Mouse (Mus musculus): Measurements from ENCODE around the gene Mdk. TPM values are rescaled to one million over a fixed set of nuclear protein-coding genes. Genes with fewer than 3 reads are reported as not detected.

Mdk gene
- polyA plus RNA-seq, 2 experiments = 1,171 to 1,381 TPM

DNA sequence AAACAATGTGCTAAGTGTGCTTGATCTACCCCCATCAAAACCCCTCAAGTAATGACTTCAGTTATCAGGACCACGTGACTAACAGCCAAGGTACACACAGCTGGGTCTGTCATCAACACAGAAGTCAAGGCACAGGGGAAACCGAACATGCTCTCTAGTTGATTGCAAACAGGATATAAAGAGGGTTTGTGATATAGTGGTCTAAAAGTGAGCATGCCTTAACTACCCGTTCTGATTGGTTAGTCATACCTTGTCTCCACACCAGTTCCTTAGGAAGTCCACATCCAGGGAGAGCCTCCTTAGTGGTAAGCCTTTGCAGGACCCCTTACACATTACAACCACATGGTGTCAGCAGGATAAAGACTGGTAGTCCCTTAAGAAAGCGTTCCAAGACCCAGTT lies 12.0 kb downstream of the Mdk start:
- DNase-seq (ENCODE audit: low spot score) (no peak), ATAC-seq (ENCODE audit: low FRiP score, low read depth) (no peak)
- no peak overlapping the region for H3K4me2 ChIP-seq (replicated peaks; ENCODE audit: low read depth, low read length, severe bottlenecking)
- peaks cover 38% of the 10 kb centered on the region for H3K36me3 ChIP-seq (ENCODE audit: control insufficient read depth, insufficient read depth, low read length)
- H3K9me3 ChIP-seq (ENCODE audit: control insufficient read depth, low read length) = no peaks in the 10 kb centered on the region
- TF ChIP-seq POLR2A (IDR thresholded peaks at IDR 0.05; ENCODE audit: borderline replicate concordance, extremely low read depth, insufficient read depth, insufficient read length) = no peak
- peaks cover 37% of the 10 kb centered on the region for H3K27me3 ChIP-seq (ENCODE audit: control insufficient read depth, insufficient read depth, low read length)
- no peak overlapping the region for H3K27ac ChIP-seq (replicated peaks; ENCODE audit: low read depth, low read length)
- WGBS = 75% methylated on average over 4 of the region's 4 CpGs
- H3K9ac ChIP-seq (ENCODE audit: low read depth, low read length, severe bottlenecking) = no peak overlapping the region
- no peak overlapping the region for H3K4me3 ChIP-seq (replicated peaks; ENCODE audit: low read length)
- H3K4me1 ChIP-seq (ENCODE audit: control insufficient read depth, insufficient read depth, low read length) = peaks cover 18% of the 10 kb centered on the region

DNA sequence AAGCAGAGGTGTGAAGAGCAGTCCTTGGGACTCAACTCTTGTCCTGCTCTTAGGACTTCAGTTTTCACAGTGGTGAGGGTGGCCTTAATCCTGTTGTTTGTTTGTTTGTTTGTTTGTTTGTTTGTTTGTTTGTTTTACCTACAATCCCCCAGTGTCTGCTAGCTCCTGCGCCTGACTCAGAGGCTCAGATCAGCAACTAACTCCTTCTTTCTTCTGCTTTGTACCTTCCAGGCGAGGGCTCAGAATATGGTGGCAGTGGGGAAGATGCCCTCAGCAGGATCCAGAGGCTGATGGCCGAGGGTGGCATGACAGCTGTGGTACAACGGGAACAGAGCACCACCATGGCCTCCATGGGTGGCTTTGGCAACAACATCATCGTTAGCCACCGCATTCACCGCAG lies 15.0 kb downstream of the Mdk start:
- H3K27ac ChIP-seq (replicated peaks; ENCODE audit: low read depth, low read length) = no peak overlapping the region
- no peak overlapping the region for H3K9ac ChIP-seq (ENCODE audit: low read depth, low read length, severe bottlenecking)
- TF ChIP-seq POLR2A (IDR thresholded peaks at IDR 0.05; ENCODE audit: borderline replicate concordance, extremely low read depth, insufficient read depth, insufficient read length) = no peak
- ATAC-seq (ENCODE audit: low FRiP score, low read depth) (no peak), DNase-seq (ENCODE audit: low spot score) (no peak)
- no peak overlapping the region for H3K4me3 ChIP-seq (replicated peaks; ENCODE audit: low read length)
- no peak overlapping the region for H3K4me2 ChIP-seq (replicated peaks; ENCODE audit: low read depth, low read length, severe bottlenecking)
- peaks cover 68% of the 10 kb centered on the region for H3K36me3 ChIP-seq (ENCODE audit: control insufficient read depth, insufficient read depth, low read length)
- 82% methylated on average over 6 of the region's 7 CpGs for WGBS
- no peaks in the 10 kb centered on the region for H3K9me3 ChIP-seq (ENCODE audit: control insufficient read depth, low read length)
- H3K4me1 ChIP-seq (ENCODE audit: control insufficient read depth, insufficient read depth, low read length) = peaks cover 11% of the 10 kb centered on the region; the same call in 1 of the 2 replicates
- peaks cover 18% of the 10 kb centered on the region for H3K27me3 ChIP-seq (ENCODE audit: control insufficient read depth, insufficient read depth, low read length)

GRCm38 (mm10) chr2:91916346-91916977 lies 15.6 kb downstream of the Mdk start:
- Histone ChIP-seq H3K9me3 (ENCODE audit: control insufficient read depth, low read length) (no peaks in the 10 kb centered on the region), H3K27me3 (ENCODE audit: control insufficient read depth, insufficient read depth, low read length) (peaks cover 12% of the 10 kb centered on the region), H3K9ac (ENCODE audit: low read depth, low read length, severe bottlenecking) (no peak overlapping the region), H3K27ac (replicated peaks; ENCODE audit: low read depth, low read length) (no peak overlapping the region), H3K4me1 (ENCODE audit: control insufficient read depth, insufficient read depth, low read length) (peaks cover 6% of the 10 kb centered on the region; the same call in 1 of the 2 replicates), H3K4me3 (replicated peaks; ENCODE audit: low read length) (no peak overlapping the region), H3K36me3 (ENCODE audit: control insufficient read depth, insufficient read depth, low read length) (peaks cover 74% of the 10 kb centered on the region), H3K4me2 (replicated peaks; ENCODE audit: low read depth, low read length, severe bottlenecking) (no peak overlapping the region)
- no peak for DNase-seq (ENCODE audit: low spot score)
- ATAC-seq (ENCODE audit: low FRiP score, low read depth) = no peak
- WGBS = 93% methylated on average over 7 of the region's 7 CpGs
- no peak for TF ChIP-seq POLR2A (IDR thresholded peaks at IDR 0.05; ENCODE audit: borderline replicate concordance, extremely low read depth, insufficient read depth, insufficient read length)

DNA sequence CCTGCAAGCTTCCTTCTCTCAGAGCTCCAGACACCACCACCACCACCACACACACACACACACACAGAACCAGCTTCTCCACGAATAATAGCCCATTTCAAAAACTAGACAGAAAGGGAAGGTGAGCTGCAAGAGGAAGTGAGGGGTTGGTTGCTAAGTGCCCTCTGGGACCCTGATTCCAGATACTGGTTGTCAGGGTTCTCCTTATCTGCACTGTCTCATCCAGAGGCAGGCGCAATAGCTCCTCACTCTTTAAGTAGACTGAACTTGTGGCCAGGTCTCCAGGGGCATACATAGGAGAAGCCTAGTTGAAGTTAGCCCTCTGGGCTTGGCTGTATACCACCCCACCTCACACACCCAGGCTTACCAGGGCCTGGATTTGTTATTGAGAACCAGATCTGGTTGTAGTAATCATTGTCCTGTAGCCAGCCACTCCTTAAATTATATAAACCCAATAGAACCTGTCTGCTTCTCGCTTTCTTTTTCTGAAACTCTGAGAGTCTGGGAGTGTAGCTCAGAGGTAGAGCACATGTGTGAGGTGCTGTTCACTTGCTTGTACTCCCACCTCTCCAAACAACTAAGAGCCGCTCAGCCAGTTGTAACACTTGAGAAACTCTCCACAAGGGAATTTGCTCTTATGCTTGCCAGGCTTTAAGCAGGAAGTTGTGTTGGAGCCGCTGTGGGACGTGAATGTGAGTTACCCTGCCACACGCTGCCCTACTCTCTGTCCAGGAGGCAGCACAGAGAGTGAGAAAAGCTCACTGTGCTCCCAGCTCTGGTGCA lies 18.6 kb downstream of the Mdk start:
- TF ChIP-seq POLR2A (IDR thresholded peaks at IDR 0.05; ENCODE audit: borderline replicate concordance, extremely low read depth, insufficient read depth, insufficient read length) = no peak
- 91% methylated on average over 7 of the region's 7 CpGs for WGBS
- Histone ChIP-seq H3K27me3 (ENCODE audit: control insufficient read depth, insufficient read depth, low read length) (no peaks in the 10 kb centered on the region), H3K27ac (replicated peaks; ENCODE audit: low read depth, low read length) (no peak overlapping the region), H3K9ac (ENCODE audit: low read depth, low read length, severe bottlenecking) (no peak overlapping the region), H3K9me3 (ENCODE audit: control insufficient read depth, low read length) (no peaks in the 10 kb centered on the region), H3K4me2 (replicated peaks; ENCODE audit: low read depth, low read length, severe bottlenecking) (no peak overlapping the region), H3K4me3 (replicated peaks; ENCODE audit: low read length) (no peak overlapping the region), H3K36me3 (ENCODE audit: control insufficient read depth, insufficient read depth, low read length) (peaks cover 92% of the 10 kb centered on the region), H3K4me1 (ENCODE audit: control insufficient read depth, insufficient read depth, low read length) (no peaks in the 10 kb centered on the region)
- DNase-seq (ENCODE audit: low spot score) (no peak), ATAC-seq (ENCODE audit: low FRiP score, low read depth) (no peak)

GRCm38 (mm10) chr2:91912616-91913015 lies 19.5 kb downstream of the Mdk start:
- 66% methylated on average over 3 of the region's 3 CpGs for WGBS

More at GRCm38 (mm10) chr2:91912616-91913015, 19.5 kb downstream of the Mdk start:
- Histone ChIP-seq H3K4me3 (replicated peaks; ENCODE audit: low read length) (no peak overlapping the region), H3K27ac (replicated peaks; ENCODE audit: low read depth, low read length) (no peak overlapping the region), H3K4me2 (replicated peaks; ENCODE audit: low read depth, low read length, severe bottlenecking) (no peak overlapping the region), H3K36me3 (ENCODE audit: control insufficient read depth, insufficient read depth, low read length) (peaks cover 82% of the 10 kb centered on the region), H3K9me3 (ENCODE audit: control insufficient read depth, low read length) (no peaks in the 10 kb centered on the region), H3K9ac (ENCODE audit: low read depth, low read length, severe bottlenecking) (no peak overlapping the region), H3K27me3 (ENCODE audit: control insufficient read depth, insufficient read depth, low read length) (no peaks in the 10 kb centered on the region), H3K4me1 (ENCODE audit: control insufficient read depth, insufficient read depth, low read length) (no peaks in the 10 kb centered on the region)
- ATAC-seq (ENCODE audit: low FRiP score, low read depth) (no peak), DNase-seq (ENCODE audit: low spot score) (no peak)
- no peak for TF ChIP-seq POLR2A (IDR thresholded peaks at IDR 0.05; ENCODE audit: borderline replicate concordance, extremely low read depth, insufficient read depth, insufficient read length)
